ENCODE assay signal across 1 mouse cellular context in genomic region chr11:69922796-69923195, GRCm38 (mm10).
TF ChIP-seq lines count a peak whose summit lies in the region.

No protein-coding gene starts in this region.

TF ChIP-seq in ES-E14, 5 proteins besides CTCF, POLR2A, EP300 and RAD21:
- TF ChIP-seq CHD2 (IDR thresholded peaks at IDR 0.05; ENCODE audit: low read depth, low read length) (no peak), ZNF384 (IDR thresholded peaks at IDR 0.05; ENCODE audit: low read depth, low read length) (no peak), ZC3H11A (IDR thresholded peaks at IDR 0.05; ENCODE audit: borderline replicate concordance, low read depth, low read length) (no peak), HCFC1 (IDR thresholded peaks at IDR 0.05; ENCODE audit: borderline replicate concordance, insufficient read depth, low read length) (no peak), MAFK (IDR thresholded peaks at IDR 0.05; ENCODE audit: insufficient read depth, low read depth, low read length) (no peak; the same call in 1 of the 2 replicates)
